Mouse (Mus musculus) liver, embryonic 15.5 days (tissue): ENCODE results near the gene Lrrk1. TPM values are rescaled to one million over a fixed set of nuclear protein-coding genes. Genes with fewer than 3 reads are reported as not detected.
"Not testable (repeated sequence)": the region's sequence is repeated elsewhere in the genome, so short reads cannot be mapped to it uniquely, and the experiment has no call there.

ENCODE experiments used
- ATAC-seq: fragments of 200-750 bp; cut with Nextera tagmentation; 2 replicates; pipeline ENCODE4 v1.8.0; 2017; ENCODE audit warnings: moderate number of reproducible peaks, mild to moderate bottlenecking, moderate library complexity; ENCODE audit not compliant: insufficient read depth
- H3K27ac ChIP-seq: fragments of 300-500 bp; sonication (generic); replicated peaks from 2 replicates; pipeline ENCODE4 v1.5.1; 2015; ENCODE audit warnings: mild to moderate bottlenecking, inconsistent platforms
- H3K27me3 ChIP-seq: fragments of 300-500 bp; sonication (generic); 2 replicates; pipeline ENCODE4 v1.6.1; 2015; ENCODE audit warnings: mild to moderate bottlenecking, inconsistent platforms
- H3K36me3 ChIP-seq: fragments of 300-500 bp; sonication (generic); replicated peaks from 2 replicates; pipeline ENCODE4 v1.6.1; 2015; ENCODE audit warnings: moderate library complexity, mild to moderate bottlenecking, inconsistent platforms
- H3K4me1 ChIP-seq: fragments of 300-500 bp; sonication (generic); replicated peaks from 2 replicates; pipeline ENCODE4 v1.6.1; 2015; ENCODE audit warnings: inconsistent platforms
- H3K4me2 ChIP-seq: fragments of 300-500 bp; sonication (generic); 2 replicates; pipeline ENCODE4 v1.6.1; 2015; ENCODE audit warnings: moderate library complexity, mild to moderate bottlenecking, inconsistent platforms
- H3K4me3 ChIP-seq: fragments of 300-500 bp; sonication (generic); replicated peaks from 2 replicates; pipeline ENCODE4 v1.5.1; 2015; ENCODE audit warnings: mild to moderate bottlenecking, inconsistent platforms
- H3K9ac ChIP-seq: fragments of 300-500 bp; sonication (generic); 2 replicates; pipeline ENCODE4 v1.6.1; 2015; ENCODE audit warnings: moderate library complexity, mild to moderate bottlenecking, inconsistent platforms
- H3K9me3 ChIP-seq: fragments of 300-500 bp; sonication (generic); replicated peaks from 2 replicates; pipeline ENCODE4 v1.6.1; 2016; ENCODE audit warnings: inconsistent platforms
- WGBS: fragments of 180-500 bp; shearing (Covaris S2); methylation state at CpG from one replicate; pipeline ENCODE4 v1.1.7; 2015; ENCODE audit warnings: mixed read lengths; ENCODE audit not compliant: insufficient replicate concordance; 5-methylcytosine and 5-hydroxymethylcytosine counted together
- polyA plus RNA-seq: library from polyadenylated mRNA; unstranded; fragments of >200 nt; fragmentation: Nextera tagmentation; extraction: Ambion mirVana; gene quantifications from 2 replicates; pipeline ENCODE4 v1.2.1, GENCODE M21; 2015

The Lrrk1 gene
- polyA plus RNA-seq, 1 experiment from 2014 or later: 4.7 TPM

- ATAC-seq: no peak
- Histone ChIP-seq H3K9ac (no peak overlapping the region), H3K27ac (peak overlapping the region; percentile 79; the same call in 1 of the 2 replicates), H3K4me2 (no peak overlapping the region), H3K4me1 (peaks cover 50% of the 10 kb centered on the region), H3K4me3 (no peak overlapping the region), H3K9me3 (no peaks in the 10 kb centered on the region), H3K27me3 (no peaks in the 10 kb centered on the region), H3K36me3 (no peaks in the 10 kb centered on the region)
- 72% methylated on average over 2 of the region's 2 CpGs for WGBS
These were observed 186.5 kb downstream of the Lrrk1 start for GRCm38 (mm10) chr7:66201657-66202056.

- no peak for ATAC-seq
- peak overlapping the region; percentile 28; the same call in 1 of the 2 replicates for H3K9ac ChIP-seq
These were observed 187.2 kb downstream of the Lrrk1 start for GRCm38 (mm10) chr7:66200791-66201450.

DNA sequence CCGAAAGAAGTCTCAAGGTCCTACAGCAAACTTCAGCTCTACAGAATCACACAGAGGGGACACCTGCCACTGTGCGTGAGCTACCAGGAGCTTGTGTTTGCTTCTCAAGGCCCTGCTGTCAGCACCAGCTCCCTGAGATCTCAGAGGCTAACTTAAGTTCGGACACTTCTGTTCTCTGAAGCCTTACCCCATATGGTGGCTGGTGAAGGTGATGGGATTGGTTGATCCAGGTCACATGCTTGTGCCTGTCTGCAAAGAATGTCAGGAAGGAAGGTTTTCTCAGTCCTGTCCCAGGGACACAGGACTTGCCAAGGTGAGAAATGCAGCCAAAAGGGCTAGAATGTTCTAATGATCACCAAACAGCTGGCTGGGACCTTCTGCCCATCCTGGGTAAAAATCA lies 187.8 kb downstream of the Lrrk1 start:
- H3K4me3 ChIP-seq: no peak overlapping the region
- peak overlapping the region; percentile 79 for H3K27ac ChIP-seq
- no peaks in the 10 kb centered on the region for H3K36me3 ChIP-seq
- no peaks in the 10 kb centered on the region for H3K9me3 ChIP-seq
- H3K4me1 ChIP-seq: peaks cover 59% of the 10 kb centered on the region
- H3K4me2 ChIP-seq: no peak overlapping the region
- H3K9ac ChIP-seq: peak overlapping the region; percentile 28; the same call in 1 of the 2 replicates
- ATAC-seq: no peak
- H3K27me3 ChIP-seq: no peaks in the 10 kb centered on the region
- WGBS: 71% methylated on average over 3 of the region's 3 CpGs

More at GRCm38 (mm10) chr7:66200791-66201450, 187.2 kb downstream of the Lrrk1 start:
- Histone ChIP-seq H3K9me3 (no peaks in the 10 kb centered on the region), H3K4me2 (no peak overlapping the region), H3K4me1 (peaks cover 53% of the 10 kb centered on the region), H3K27me3 (no peaks in the 10 kb centered on the region), H3K27ac (peak overlapping the region; percentile 79), H3K36me3 (no peaks in the 10 kb centered on the region), H3K4me3 (no peak overlapping the region)
- 17% methylated on average over 8 of the region's 8 CpGs for WGBS

GRCm38 (mm10) chr7:66199391-66199831 lies 188.7 kb downstream of the Lrrk1 start:
- Histone ChIP-seq H3K4me1 (peaks cover 69% of the 10 kb centered on the region), H3K9me3 (no peaks in the 10 kb centered on the region), H3K4me3 (no peak overlapping the region), H3K27ac (peak overlapping the region; percentile 79), H3K27me3 (no peaks in the 10 kb centered on the region), H3K36me3 (no peaks in the 10 kb centered on the region), H3K9ac (peak overlapping the region; percentile 13), H3K4me2 (peak overlapping the region; percentile 3; the same call in 1 of the 2 replicates)
- WGBS: 55% methylated on average over 5 of the region's 5 CpGs
- 0 out of 2 replicates have a peak, but pooled peaks have one; percentile 8 for ATAC-seq

GRCm38 (mm10) chr7:66198416-66198815 lies 189.7 kb downstream of the Lrrk1 start:
- H3K9ac ChIP-seq: peak overlapping the region; percentile 13; the same call in 1 of the 2 replicates
- no peak overlapping the region for H3K4me2 ChIP-seq
- H3K27ac ChIP-seq: peak overlapping the region; percentile 79
- no peak overlapping the region for H3K4me3 ChIP-seq
- H3K9me3 ChIP-seq: no peaks in the 10 kb centered on the region
- WGBS: 78% methylated on average over 10 of the region's 10 CpGs
- no peak for ATAC-seq
- H3K36me3 ChIP-seq: no peaks in the 10 kb centered on the region
- no peaks in the 10 kb centered on the region for H3K27me3 ChIP-seq
- H3K4me1 ChIP-seq: peaks cover 79% of the 10 kb centered on the region

GRCm38 (mm10) chr7:66196609-66197445 lies 191.3 kb downstream of the Lrrk1 start:
- peak overlapping the region; percentile 80 for H3K4me2 ChIP-seq
- H3K36me3 ChIP-seq: no peaks in the 10 kb centered on the region
- peak overlapping the region; percentile 37 for H3K4me3 ChIP-seq
- peaks cover 93% of the 10 kb centered on the region for H3K4me1 ChIP-seq
- no peaks in the 10 kb centered on the region for H3K9me3 ChIP-seq
- ATAC-seq: peak; percentile 94
- H3K27ac ChIP-seq: peak overlapping the region; percentile 100
- WGBS: 8% methylated on average over 11 of the region's 11 CpGs
- H3K9ac ChIP-seq: peak overlapping the region; percentile 64
- no peaks in the 10 kb centered on the region for H3K27me3 ChIP-seq

GRCm38 (mm10) chr7:66195881-66196280 lies 192.3 kb downstream of the Lrrk1 start:
- Histone ChIP-seq H3K27me3 (no peaks in the 10 kb centered on the region), H3K36me3 (no peaks in the 10 kb centered on the region), H3K4me2 (peak overlapping the region; percentile 80), H3K4me3 (no peak overlapping the region), H3K9ac (peak overlapping the region; percentile 45), H3K27ac (peak overlapping the region; percentile 100), H3K9me3 (no peaks in the 10 kb centered on the region), H3K4me1 (peaks cover 89% of the 10 kb centered on the region)
- WGBS: 18% methylated on average over 1 of the region's 1 CpGs
- ATAC-seq: no peak

DNA sequence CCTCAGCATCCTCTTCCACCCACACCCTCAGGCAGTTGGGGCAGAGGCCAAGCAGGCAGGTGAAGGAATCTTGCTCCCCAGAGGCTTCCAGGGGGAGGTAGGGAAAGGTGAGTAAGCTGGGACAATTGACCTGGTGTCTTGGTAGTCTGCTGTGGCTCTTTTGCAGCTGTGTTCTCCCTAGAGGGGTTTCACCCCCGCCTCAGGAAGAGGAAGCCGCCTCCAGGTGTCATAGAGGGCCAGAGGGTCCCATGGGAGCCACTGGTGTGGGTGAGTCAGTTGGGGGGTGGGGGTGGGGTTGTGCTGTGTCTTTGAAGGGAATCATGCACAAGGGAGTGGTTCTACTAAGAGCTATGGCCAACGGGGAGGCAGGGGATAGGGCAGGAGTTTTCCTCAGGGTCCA lies 193.6 kb downstream of the Lrrk1 start:
- Histone ChIP-seq H3K9ac (no peak overlapping the region; the same call in 1 of the 2 replicates), H3K4me2 (no peak overlapping the region), H3K4me1 (peaks cover 76% of the 10 kb centered on the region), H3K36me3 (no peaks in the 10 kb centered on the region), H3K4me3 (no peak overlapping the region), H3K27ac (peak overlapping the region; percentile 100), H3K27me3 (no peaks in the 10 kb centered on the region), H3K9me3 (no peaks in the 10 kb centered on the region)
- 52% methylated on average over 3 of the region's 3 CpGs for WGBS
- ATAC-seq: no peak

GRCm38 (mm10) chr7:66190385-66190784 lies 197.8 kb downstream of the Lrrk1 start:
- ATAC-seq, H3K36me3 ChIP-seq, H3K27me3 ChIP-seq, H3K9ac ChIP-seq, H3K9me3 ChIP-seq, H3K4me3 ChIP-seq, H3K4me2 ChIP-seq, H3K27ac ChIP-seq: not testable (repeated sequence)
- H3K4me1 ChIP-seq: peaks cover 79% of the 10 kb centered on the region
- 80% methylated on average over 10 of the region's 10 CpGs for WGBS

GRCm38 (mm10) chr7:66187581-66188231 lies 200.4 kb downstream of the Lrrk1 start:
- H3K27ac ChIP-seq: peak overlapping the region; percentile 80
- no peaks in the 10 kb centered on the region for H3K9me3 ChIP-seq
- H3K4me2 ChIP-seq: peak overlapping the region; percentile 34
- H3K4me3 ChIP-seq: no peak overlapping the region
- H3K4me1 ChIP-seq: peaks cover 68% of the 10 kb centered on the region
- H3K36me3 ChIP-seq: no peaks in the 10 kb centered on the region
- H3K27me3 ChIP-seq: no peaks in the 10 kb centered on the region
- 20% methylated on average over 4 of the region's 4 CpGs for WGBS
- peak overlapping the region; percentile 18; the same call in 1 of the 2 replicates for H3K9ac ChIP-seq
- ATAC-seq: peak; percentile 89

DNA sequence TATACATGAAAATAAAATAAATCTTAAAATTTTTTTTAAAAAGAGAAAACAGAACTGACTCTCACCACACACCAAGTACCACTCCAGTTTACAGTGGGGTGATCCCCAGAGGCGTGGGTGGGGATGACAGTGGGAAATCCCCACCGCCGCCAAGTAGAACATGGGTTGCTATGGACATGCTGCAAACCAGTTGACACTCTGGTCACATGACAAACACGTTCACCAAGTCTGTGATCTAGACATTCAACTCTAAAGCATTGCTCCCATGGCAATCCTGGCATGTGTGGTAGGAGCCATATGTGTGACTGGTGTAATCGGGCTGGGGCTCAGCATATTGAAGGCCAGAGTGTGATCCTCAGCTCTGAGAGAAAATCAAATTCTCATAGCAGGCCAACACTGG lies 202.8 kb downstream of the Lrrk1 start:
- Histone ChIP-seq H3K27me3 (no peaks in the 10 kb centered on the region), H3K9ac (no peak overlapping the region), H3K9me3 (no peaks in the 10 kb centered on the region), H3K4me3 (no peak overlapping the region), H3K4me1 (peaks cover 55% of the 10 kb centered on the region), H3K4me2 (no peak overlapping the region), H3K36me3 (no peaks in the 10 kb centered on the region), H3K27ac (no peak overlapping the region)
- no peak for ATAC-seq
- WGBS: 79% methylated on average over 5 of the region's 5 CpGs
